Mouse (Mus musculus): ENCODE data around the gene Pip5k1c. TPM values are rescaled to one million over a fixed set of nuclear protein-coding genes. Genes with fewer than 3 reads are reported as not detected.

Gene Pip5k1c
- polyA plus RNA-seq, 1 experiment from 2014 or later, result 41.8 TPM

GRCm38 (mm10) chr10:81355533-81355932 is 62.8 kb downstream of the Pip5k1c start:
- no peak overlapping the region for H3K4me3 ChIP-seq (replicated peaks; ENCODE audit: low read length)
- no peak overlapping the region for H3K9ac ChIP-seq (ENCODE audit: low read length)
- no peak for ATAC-seq (ENCODE audit: insufficient read depth, low FRiP score)
- 80% methylated on average over 4 of the region's 4 CpGs for whole genome bisulfite sequencing
- H3K9me3 ChIP-seq (replicated peaks; ENCODE audit: control insufficient read depth, low read length), result no peaks in the 10 kb centered on the region
- H3K27ac ChIP-seq (ENCODE audit: low read length), result no peak overlapping the region
- no peak overlapping the region for H3K4me2 ChIP-seq (ENCODE audit: low read depth, low read length)
- peaks cover 22% of the 10 kb centered on the region for H3K4me1 ChIP-seq (ENCODE audit: control insufficient read depth, insufficient read depth, low read length)
- no peaks in the 10 kb centered on the region for H3K36me3 ChIP-seq (ENCODE audit: control insufficient read depth, insufficient read depth, low read length)
- H3K27me3 ChIP-seq (ENCODE audit: control insufficient read depth, insufficient read depth, low read length), result no peaks in the 10 kb centered on the region

- H3K9me3 ChIP-seq (replicated peaks; ENCODE audit: control insufficient read depth, low read length), result no peaks in the 10 kb centered on the region
- 0 out of 2 replicates have a peak, but pooled peaks cover 2% of the 10 kb centered on the region for H3K36me3 ChIP-seq (ENCODE audit: control insufficient read depth, insufficient read depth, low read length)
- no peak for ATAC-seq (ENCODE audit: insufficient read depth, low FRiP score)
- peak overlapping the region; percentile 99 for H3K4me2 ChIP-seq (ENCODE audit: low read depth, low read length)
- H3K4me1 ChIP-seq (ENCODE audit: control insufficient read depth, insufficient read depth, low read length), result peaks cover 27% of the 10 kb centered on the region
- no peaks in the 10 kb centered on the region for H3K27me3 ChIP-seq (ENCODE audit: control insufficient read depth, insufficient read depth, low read length)
- H3K4me3 ChIP-seq (replicated peaks; ENCODE audit: low read length), result peak overlapping the region; percentile 80
- H3K27ac ChIP-seq (ENCODE audit: low read length), result peak overlapping the region; percentile 27; the same call in 1 of the 2 replicates
- H3K9ac ChIP-seq (ENCODE audit: low read length), result peak overlapping the region; percentile 65
- WGBS, result 49% methylated on average over 12 of the region's 12 CpGs
These were observed 63.7 kb downstream of the Pip5k1c start for GRCm38 (mm10) chr10:81356352-81356990.

GRCm38 (mm10) chr10:81356991-81357844 is 64.5 kb downstream of the Pip5k1c start, which contains the start of gene Mfsd12:
TSS of gene Mfsd12 (plus strand) at chr10:81357491.
- H3K4me1 ChIP-seq (ENCODE audit: control insufficient read depth, insufficient read depth, low read length), result peaks cover 34% of the 10 kb centered on the region
- no peaks in the 10 kb centered on the region for H3K27me3 ChIP-seq (ENCODE audit: control insufficient read depth, insufficient read depth, low read length)
- H3K9ac ChIP-seq (ENCODE audit: low read length), result peak within 1 kb of the TSS; percentile 90
- H3K4me3 ChIP-seq (replicated peaks; ENCODE audit: low read length), result peak within 1 kb of the TSS; percentile 80
- ATAC-seq (ENCODE audit: insufficient read depth, low FRiP score), result peak; percentile 87
- H3K36me3 ChIP-seq (ENCODE audit: control insufficient read depth, insufficient read depth, low read length), result 0 out of 2 replicates have a peak, but pooled peaks cover 2% of the 10 kb centered on the region
- H3K9me3 ChIP-seq (replicated peaks; ENCODE audit: control insufficient read depth, low read length), result no peaks in the 10 kb centered on the region
- 2% methylated on average over 79 of the region's 79 CpGs for WGBS
- peak within 1 kb of the TSS; percentile 27; the same call in 1 of the 2 replicates for H3K27ac ChIP-seq (ENCODE audit: low read length)
- H3K4me2 ChIP-seq (ENCODE audit: low read depth, low read length), result peak within 1 kb of the TSS; percentile 99

- Histone ChIP-seq H3K4me1 (ENCODE audit: control insufficient read depth, insufficient read depth, low read length) (peaks cover 42% of the 10 kb centered on the region), H3K36me3 (ENCODE audit: control insufficient read depth, insufficient read depth, low read length) (0 out of 2 replicates have a peak, but pooled peaks cover 2% of the 10 kb centered on the region), H3K27me3 (ENCODE audit: control insufficient read depth, insufficient read depth, low read length) (peaks cover 3% of the 10 kb centered on the region; the same call in 1 of the 2 replicates), H3K27ac (ENCODE audit: low read length) (no peak overlapping the region), H3K9ac (ENCODE audit: low read length) (peak overlapping the region; percentile 90), H3K9me3 (replicated peaks; ENCODE audit: control insufficient read depth, low read length) (no peaks in the 10 kb centered on the region), H3K4me3 (replicated peaks; ENCODE audit: low read length) (peak overlapping the region; percentile 80), H3K4me2 (ENCODE audit: low read depth, low read length) (peak overlapping the region; percentile 99)
- ATAC-seq (ENCODE audit: insufficient read depth, low FRiP score), result no peak
- 31% methylated on average over 4 of the region's 4 CpGs for WGBS
These were observed 65.4 kb downstream of the Pip5k1c start for GRCm38 (mm10) chr10:81358209-81358608.

- H3K4me3 ChIP-seq (replicated peaks; ENCODE audit: low read length), result peak overlapping the region; percentile 80
- peaks cover 9% of the 10 kb centered on the region; the same call in 1 of the 2 replicates for H3K27me3 ChIP-seq (ENCODE audit: control insufficient read depth, insufficient read depth, low read length)
- H3K27ac ChIP-seq (ENCODE audit: low read length), result peak overlapping the region; percentile 42; the same call in 1 of the 2 replicates
- WGBS, result 56% methylated on average over 1 of the region's 1 CpGs
- H3K4me2 ChIP-seq (ENCODE audit: low read depth, low read length), result peak overlapping the region; percentile 99
- no peaks in the 10 kb centered on the region for H3K9me3 ChIP-seq (replicated peaks; ENCODE audit: control insufficient read depth, low read length)
- peak overlapping the region; percentile 90 for H3K9ac ChIP-seq (ENCODE audit: low read length)
- 0 out of 2 replicates have a peak, but pooled peaks cover 2% of the 10 kb centered on the region for H3K36me3 ChIP-seq (ENCODE audit: control insufficient read depth, insufficient read depth, low read length)
- no peak for ATAC-seq (ENCODE audit: insufficient read depth, low FRiP score)
- peaks cover 48% of the 10 kb centered on the region for H3K4me1 ChIP-seq (ENCODE audit: control insufficient read depth, insufficient read depth, low read length)
These were observed 66.1 kb downstream of the Pip5k1c start for GRCm38 (mm10) chr10:81358841-81359240.

GRCm38 (mm10) chr10:81360721-81361120 is 68.0 kb downstream of the Pip5k1c start:
- 54% methylated on average over 8 of the region's 8 CpGs for WGBS
- H3K9ac ChIP-seq (ENCODE audit: low read length), result no peak overlapping the region
- ATAC-seq (ENCODE audit: insufficient read depth, low FRiP score), result no peak
- H3K9me3 ChIP-seq (replicated peaks; ENCODE audit: control insufficient read depth, low read length), result no peaks in the 10 kb centered on the region
- no peak overlapping the region; the same call in 1 of the 2 replicates for H3K27ac ChIP-seq (ENCODE audit: low read length)
- 0 out of 2 replicates have a peak, but pooled peaks cover 2% of the 10 kb centered on the region for H3K36me3 ChIP-seq (ENCODE audit: control insufficient read depth, insufficient read depth, low read length)
- H3K4me3 ChIP-seq (replicated peaks; ENCODE audit: low read length), result no peak overlapping the region
- peaks cover 10% of the 10 kb centered on the region; the same call in 1 of the 2 replicates for H3K27me3 ChIP-seq (ENCODE audit: control insufficient read depth, insufficient read depth, low read length)
- H3K4me2 ChIP-seq (ENCODE audit: low read depth, low read length), result 0 out of 2 replicates have a peak overlapping the region, but pooled peaks have one; percentile 8
- peaks cover 65% of the 10 kb centered on the region for H3K4me1 ChIP-seq (ENCODE audit: control insufficient read depth, insufficient read depth, low read length)

- Histone ChIP-seq H3K27ac (ENCODE audit: low read length) (peak overlapping the region; percentile 67), H3K36me3 (ENCODE audit: control insufficient read depth, insufficient read depth, low read length) (peaks cover 9% of the 10 kb centered on the region), H3K27me3 (ENCODE audit: control insufficient read depth, insufficient read depth, low read length) (peaks cover 10% of the 10 kb centered on the region; the same call in 1 of the 2 replicates), H3K4me2 (ENCODE audit: low read depth, low read length) (peak overlapping the region; percentile 61), H3K4me1 (ENCODE audit: control insufficient read depth, insufficient read depth, low read length) (peaks cover 63% of the 10 kb centered on the region), H3K9ac (ENCODE audit: low read length) (0 out of 2 replicates have a peak overlapping the region, but pooled peaks have one; percentile 22), H3K4me3 (replicated peaks; ENCODE audit: low read length) (no peak overlapping the region), H3K9me3 (replicated peaks; ENCODE audit: control insufficient read depth, low read length) (no peaks in the 10 kb centered on the region)
- peak; percentile 10; the same call in 1 of the 2 replicates for ATAC-seq (ENCODE audit: insufficient read depth, low FRiP score)
- WGBS, result 57% methylated on average over 12 of the region's 12 CpGs
These were observed 69.7 kb downstream of the Pip5k1c start for GRCm38 (mm10) chr10:81362336-81362949.

- Histone ChIP-seq H3K4me1 (ENCODE audit: control insufficient read depth, insufficient read depth, low read length) (peaks cover 54% of the 10 kb centered on the region), H3K27ac (ENCODE audit: low read length) (peak overlapping the region; percentile 67), H3K9ac (ENCODE audit: low read length) (peak overlapping the region; percentile 65), H3K36me3 (ENCODE audit: control insufficient read depth, insufficient read depth, low read length) (peaks cover 21% of the 10 kb centered on the region), H3K4me2 (ENCODE audit: low read depth, low read length) (peak overlapping the region; percentile 61), H3K9me3 (replicated peaks; ENCODE audit: control insufficient read depth, low read length) (no peaks in the 10 kb centered on the region), H3K27me3 (ENCODE audit: control insufficient read depth, insufficient read depth, low read length) (peaks cover 10% of the 10 kb centered on the region; the same call in 1 of the 2 replicates), H3K4me3 (replicated peaks; ENCODE audit: low read length) (peak overlapping the region; percentile 37)
- no peak for ATAC-seq (ENCODE audit: insufficient read depth, low FRiP score)
- 14% methylated on average over 54 of the region's 54 CpGs for WGBS
These were observed 70.9 kb downstream of the Pip5k1c start for GRCm38 (mm10) chr10:81363436-81364346.
